Mouse (Mus musculus): ENCODE results near the gene Hist1h2bl. TPM values are rescaled to one million over a fixed set of nuclear protein-coding genes. Genes with fewer than 3 reads are reported as not detected.

Hist1h2bl gene
- polyA plus RNA-seq, 1 experiment: 14.5 TPM

- no peak for TF ChIP-seq POLR2A (IDR thresholded peaks at IDR 0.05; ENCODE audit: borderline replicate concordance, extremely low read depth, insufficient read depth, insufficient read length, poor library complexity, severe bottlenecking)
- no peak for TF ChIP-seq CTCF (IDR thresholded peaks at IDR 0.05; ENCODE audit: borderline replicate concordance, extremely low read depth, insufficient read depth, insufficient read length)
- no peak for DNase-seq (ENCODE audit: low read depth)
Observed at GRCm38 (mm10) chr13:21745006-21745405, 29.1 kb upstream of the Hist1h2bl start.

- DNase-seq (ENCODE audit: low read depth): peak; percentile 96
- TF ChIP-seq POLR2A (IDR thresholded peaks at IDR 0.05; ENCODE audit: borderline replicate concordance, extremely low read depth, insufficient read depth, insufficient read length, poor library complexity, severe bottlenecking): peak; percentile 20; the same call in 1 of the 2 replicates
Observed at GRCm38 (mm10) chr13:21734906-21735767, 19.2 kb upstream of the Hist1h2bl start, which contains the start of gene Hist1h4j. Gene Hist1h4j, plus strand, starts transcription at chr13:21735064.

- TF ChIP-seq CTCF (IDR thresholded peaks at IDR 0.05; ENCODE audit: borderline replicate concordance, extremely low read depth, insufficient read depth, insufficient read length) (peak; percentile 88; the same call in 1 of the 2 replicates), POLR2A (IDR thresholded peaks at IDR 0.05; ENCODE audit: borderline replicate concordance, extremely low read depth, insufficient read depth, insufficient read length, poor library complexity, severe bottlenecking) (no peak)
Observed at GRCm38 (mm10) chr13:21734010-21734905, 18.3 kb upstream of the Hist1h2bl start.

GRCm38 (mm10) chr13:21733466-21733865 is 17.5 kb upstream of the Hist1h2bl start:
- TF ChIP-seq POLR2A (IDR thresholded peaks at IDR 0.05; ENCODE audit: borderline replicate concordance, extremely low read depth, insufficient read depth, insufficient read length, poor library complexity, severe bottlenecking) (no peak), CTCF (IDR thresholded peaks at IDR 0.05; ENCODE audit: borderline replicate concordance, extremely low read depth, insufficient read depth, insufficient read length) (no peak)
- DNase-seq (ENCODE audit: low read depth): no peak

More at GRCm38 (mm10) chr13:21734010-21734905, 18.3 kb upstream of the Hist1h2bl start:
- peak; percentile 97 for DNase-seq (ENCODE audit: low read depth)

GRCm38 (mm10) chr13:21729544-21729943 is 13.6 kb upstream of the Hist1h2bl start:
- no peak for TF ChIP-seq POLR2A (IDR thresholded peaks at IDR 0.05; ENCODE audit: borderline replicate concordance, extremely low read depth, insufficient read depth, insufficient read length, poor library complexity, severe bottlenecking)
- TF ChIP-seq CTCF (IDR thresholded peaks at IDR 0.05; ENCODE audit: borderline replicate concordance, extremely low read depth, insufficient read depth, insufficient read length): no peak
- DNase-seq (ENCODE audit: low read depth): no peak

GRCm38 (mm10) chr13:21727948-21728572 is 12.1 kb upstream of the Hist1h2bl start:
- TF ChIP-seq POLR2A (IDR thresholded peaks at IDR 0.05; ENCODE audit: borderline replicate concordance, extremely low read depth, insufficient read depth, insufficient read length, poor library complexity, severe bottlenecking) (no peak), CTCF (IDR thresholded peaks at IDR 0.05; ENCODE audit: borderline replicate concordance, extremely low read depth, insufficient read depth, insufficient read length) (no peak)
- DNase-seq (ENCODE audit: low read depth): peak; percentile 83

- TF ChIP-seq POLR2A (IDR thresholded peaks at IDR 0.05; ENCODE audit: borderline replicate concordance, extremely low read depth, insufficient read depth, insufficient read length, poor library complexity, severe bottlenecking) (no peak), CTCF (IDR thresholded peaks at IDR 0.05; ENCODE audit: borderline replicate concordance, extremely low read depth, insufficient read depth, insufficient read length) (no peak)
- peak; percentile 26 for DNase-seq (ENCODE audit: low read depth)
Observed at GRCm38 (mm10) chr13:21722993-21723836, 7.3 kb upstream of the Hist1h2bl start.

GRCm38 (mm10) chr13:21722373-21722925 is 6.5 kb upstream of the Hist1h2bl start:
- TF ChIP-seq POLR2A (IDR thresholded peaks at IDR 0.05; ENCODE audit: borderline replicate concordance, extremely low read depth, insufficient read depth, insufficient read length, poor library complexity, severe bottlenecking) (0 out of 2 replicates have a peak, but pooled peaks have one; percentile 5), CTCF (IDR thresholded peaks at IDR 0.05; ENCODE audit: borderline replicate concordance, extremely low read depth, insufficient read depth, insufficient read length) (no peak)
- DNase-seq (ENCODE audit: low read depth): peak; percentile 70

GRCm38 (mm10) chr13:21721757-21722372 is 5.9 kb upstream of the Hist1h2bl start, which contains the start of gene Hist1h2bm:
Gene Hist1h2bm, plus strand, starts transcription at chr13:21722044.
- peak; percentile 52; the same call in 1 of the 2 replicates for TF ChIP-seq POLR2A (IDR thresholded peaks at IDR 0.05; ENCODE audit: borderline replicate concordance, extremely low read depth, insufficient read depth, insufficient read length, poor library complexity, severe bottlenecking)
- peak; percentile 98 for DNase-seq (ENCODE audit: low read depth)

GRCm38 (mm10) chr13:21721107-21721756 is 5.3 kb upstream of the Hist1h2bl start:
- peak; percentile 53 for DNase-seq (ENCODE audit: low read depth)

All from brain, embryonic 14.5 days (tissue).